Mouse (Mus musculus): Measurements from ENCODE around the gene Swsap1.

GRCm38 (mm10) chr9:21962010-21962409, 6.5 kb downstream of the Swsap1 start:
- TF ChIP-seq CTCF (IDR thresholded peaks at IDR 0.05; ENCODE audit: extremely low read depth, insufficient read depth, low read length) (no peak), POLR2A (IDR thresholded peaks at IDR 0.05; ENCODE audit: extremely low read depth, insufficient read depth, low read length) (no peak)

All from cortical plate, adult 2 months (tissue).